Mouse (Mus musculus) thymus, adult 2 months (tissue): ENCODE measurements at regions not wholly inside any gene's neighbourhood (a gene's known extent, or its start where the extent isn't known, plus 50 kb on each side); places are given as distances from the start of the nearest gene placed in this dataset.

ENCODE experiments used
- DNase-seq: peaks from one replicate; pipeline ENCODE4 v3.0.0; 2021
- H3K27ac ChIP-seq: fragments of 200-500 bp; 2 replicates; pipeline ENCODE4 v1.5.1; 2012; ENCODE audit warnings: low read length, control low read depth; ENCODE audit not compliant: control insufficient read depth, insufficient read depth
- H3K27me3 ChIP-seq: fragments of 200-500 bp; 2 replicates; pipeline ENCODE4 v1.6.1; 2012; ENCODE audit warnings: mild to moderate bottlenecking, low read length, moderate library complexity, mixed read lengths; ENCODE audit not compliant: control insufficient read depth, insufficient read depth
- H3K36me3 ChIP-seq: fragments of 200-500 bp; 2 replicates; pipeline ENCODE4 v1.6.1; 2012; ENCODE audit warnings: mild to moderate bottlenecking, low read length, moderate library complexity; ENCODE audit not compliant: control insufficient read depth, insufficient read depth
- H3K4me1 ChIP-seq: fragments of 200-500 bp; replicated peaks from 2 replicates; pipeline ENCODE4 v1.6.1; 2012; ENCODE audit warnings: low read length; ENCODE audit not compliant: control insufficient read depth, insufficient read depth
- H3K4me3 ChIP-seq: fragments of 200-500 bp; 2 replicates; pipeline ENCODE4 v1.5.1; 2012; ENCODE audit warnings: mild to moderate bottlenecking, low read length, control low read depth, moderate library complexity; ENCODE audit not compliant: control insufficient read depth, insufficient read depth
- CTCF ChIP-seq: fragments of 200-500 bp; IDR thresholded peaks from 2 replicates; pipeline ENCODE4 v1.5.1; 2012; ENCODE audit warnings: mild to moderate bottlenecking, control low read depth, low read length, moderate library complexity, borderline replicate concordance; ENCODE audit not compliant: control insufficient read depth, poor library complexity, insufficient read depth; ENCODE audit errors: extremely low read depth
- POLR2A ChIP-seq: fragments of 200-500 bp; IDR thresholded peaks from 2 replicates; pipeline ENCODE4 v1.6.1; 2012; ENCODE audit warnings: mild to moderate bottlenecking, low read length, control low read depth, moderate library complexity; ENCODE audit not compliant: control insufficient read depth, poor library complexity, insufficient read depth; ENCODE audit errors: extremely low read depth
- WGBS: fragments of 180-500 bp; shearing (Covaris S2); methylation state at CpG from one replicate; pipeline ENCODE4 v1.1.7; 2018; 5-methylcytosine and 5-hydroxymethylcytosine counted together

GRCm38 (mm10) chr10:17355476-17355875, 367.5 kb upstream of the Cited2 start:
- no peak for DNase-seq
- Histone ChIP-seq H3K27ac (no peak overlapping the region), H3K4me3 (no peak overlapping the region), H3K4me1 (no peaks in the 10 kb centered on the region), H3K27me3 (no peaks in the 10 kb centered on the region), H3K36me3 (no peaks in the 10 kb centered on the region)
- no peak for TF ChIP-seq POLR2A
- TF ChIP-seq CTCF = no peak
- WGBS = 90% methylated on average over 4 of the region's 4 CpGs

DNA sequence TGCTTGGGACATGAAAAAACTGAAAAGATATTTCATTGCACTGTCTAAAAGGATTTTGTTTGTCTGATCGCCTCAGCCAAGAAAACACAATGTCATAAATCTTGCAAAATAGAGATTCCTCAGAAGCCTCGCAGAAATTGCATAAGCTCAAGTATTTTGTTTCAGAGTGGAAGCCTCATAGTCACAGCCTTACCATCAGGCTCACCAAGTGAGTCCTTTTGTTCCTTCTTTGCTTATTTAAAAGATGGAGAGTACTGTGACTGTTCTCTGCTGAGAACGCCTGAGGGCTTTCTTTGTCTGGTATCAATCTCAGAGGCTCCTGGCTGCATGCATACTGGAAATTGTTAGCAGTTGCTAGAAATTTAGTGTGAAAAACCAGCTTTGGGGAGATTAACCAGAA, 367.0 kb upstream of the Cited2 start:
- Histone ChIP-seq H3K4me3 (no peak overlapping the region), H3K27me3 (no peaks in the 10 kb centered on the region), H3K36me3 (no peaks in the 10 kb centered on the region), H3K27ac (no peak overlapping the region), H3K4me1 (no peaks in the 10 kb centered on the region)
- WGBS = 82% methylated on average over 3 of the region's 3 CpGs
- no peak for TF ChIP-seq POLR2A
- no peak for TF ChIP-seq CTCF
- no peak for DNase-seq

DNA sequence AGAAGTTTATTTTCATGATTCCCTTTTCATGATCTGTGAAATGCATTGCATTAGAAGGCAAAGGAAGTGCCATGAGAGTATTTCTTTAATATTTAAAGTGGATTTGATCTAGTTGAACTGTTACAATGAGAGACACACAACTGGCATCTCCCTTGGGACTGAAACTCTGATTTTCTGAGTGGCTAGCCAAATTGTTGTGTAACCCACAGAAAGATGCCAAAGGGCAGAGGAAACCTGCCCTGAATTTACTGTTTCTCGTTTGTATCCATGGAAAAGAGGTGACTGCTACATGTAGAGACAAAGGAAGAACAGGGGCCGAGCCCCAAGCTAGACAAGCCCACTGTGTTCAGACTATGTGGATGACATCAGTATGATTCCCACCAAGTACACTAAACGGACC, 360.4 kb upstream of the Cited2 start:
- WGBS = 94% methylated on average over 3 of the region's 3 CpGs
- Histone ChIP-seq H3K27me3 (no peaks in the 10 kb centered on the region), H3K4me1 (no peaks in the 10 kb centered on the region), H3K36me3 (no peaks in the 10 kb centered on the region), H3K27ac (no peak overlapping the region), H3K4me3 (no peak overlapping the region)
- TF ChIP-seq CTCF (no peak), POLR2A (no peak)
- no peak for DNase-seq

DNA sequence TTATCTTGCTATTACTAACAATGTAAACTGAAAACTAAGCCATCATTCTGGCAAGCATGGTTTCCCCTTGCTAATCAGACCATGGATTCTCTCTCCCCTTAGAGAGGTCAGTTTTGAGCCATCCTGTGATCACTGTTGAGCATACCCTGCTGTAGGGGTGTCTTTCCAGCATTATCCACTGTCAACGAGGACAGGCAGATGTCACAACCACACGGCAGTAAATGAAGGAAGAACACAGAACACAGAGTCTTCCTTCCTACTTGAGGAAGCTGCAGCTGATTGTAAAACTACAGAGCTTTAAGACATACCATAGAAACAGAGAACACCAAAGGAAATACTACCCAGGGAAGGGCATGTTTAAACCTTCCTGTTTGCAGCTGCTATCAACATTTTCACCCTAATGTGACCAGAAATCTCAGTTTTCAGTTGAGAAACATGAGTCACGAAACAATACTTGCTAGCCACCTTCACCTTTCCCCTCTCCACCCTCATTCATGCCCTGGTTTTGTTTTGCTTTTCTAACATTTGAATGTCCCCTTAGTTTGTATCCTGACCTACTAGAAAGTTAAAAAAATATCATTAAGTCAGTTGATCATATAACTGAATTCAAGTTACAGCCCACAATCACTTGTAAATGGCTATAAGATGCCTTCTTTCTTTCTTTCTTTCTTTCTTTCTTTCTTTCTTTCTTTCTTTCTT, 356.8 kb upstream of the Cited2 start:
- Histone ChIP-seq H3K4me1 (no peaks in the 10 kb centered on the region), H3K36me3 (no peaks in the 10 kb centered on the region), H3K27me3 (no peaks in the 10 kb centered on the region), H3K4me3 (no peak overlapping the region), H3K27ac (no peak overlapping the region)
- TF ChIP-seq CTCF (no peak), POLR2A (no peak)
- WGBS = 29% methylated on average over 3 of the region's 3 CpGs
- no peak for DNase-seq

DNA sequence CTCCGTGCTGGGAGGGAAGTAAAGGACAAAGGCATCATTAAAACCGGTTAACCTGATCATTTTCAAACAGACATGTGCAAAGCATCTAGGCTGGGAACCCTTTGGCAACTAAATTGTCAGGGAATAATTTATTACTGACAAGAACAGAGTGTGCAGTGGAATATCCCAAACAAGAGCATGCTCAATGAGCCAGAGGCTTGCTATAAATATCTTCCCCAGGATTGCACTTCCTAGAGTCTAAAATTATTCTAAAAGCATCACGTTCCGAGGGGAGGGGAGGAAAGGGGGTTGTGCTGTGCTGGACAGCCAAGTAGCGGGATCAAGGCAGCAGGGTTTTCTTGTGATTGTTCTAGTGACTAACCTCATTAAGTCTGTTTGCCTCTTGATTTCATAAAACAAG, 356.0 kb upstream of the Cited2 start:
- Histone ChIP-seq H3K27me3 (no peaks in the 10 kb centered on the region), H3K36me3 (no peaks in the 10 kb centered on the region), H3K4me3 (no peak overlapping the region), H3K27ac (no peak overlapping the region), H3K4me1 (no peaks in the 10 kb centered on the region)
- 84% methylated on average over 5 of the region's 5 CpGs for WGBS
- TF ChIP-seq CTCF = no peak
- no peak for TF ChIP-seq POLR2A
- DNase-seq = no peak

- no peaks in the 10 kb centered on the region for H3K36me3 ChIP-seq
- H3K4me1 ChIP-seq = no peaks in the 10 kb centered on the region
- no peak overlapping the region for H3K4me3 ChIP-seq
- TF ChIP-seq CTCF (no peak), POLR2A (no peak)
- H3K27ac ChIP-seq = no peak overlapping the region
- no peaks in the 10 kb centered on the region for H3K27me3 ChIP-seq
- no peak for DNase-seq
Measured at GRCm38 (mm10) chr10:17367430-17367829, 355.6 kb upstream of the Cited2 start.

GRCm38 (mm10) chr10:17368636-17369035, 354.4 kb upstream of the Cited2 start:
- Histone ChIP-seq H3K4me1 (no peaks in the 10 kb centered on the region), H3K36me3 (no peaks in the 10 kb centered on the region), H3K27ac (no peak overlapping the region), H3K27me3 (no peaks in the 10 kb centered on the region), H3K4me3 (no peak overlapping the region)
- no peak for DNase-seq
- no peak for TF ChIP-seq CTCF
- no peak for TF ChIP-seq POLR2A
- WGBS = 92% methylated on average over 1 of the region's 1 CpGs
